Mouse (Mus musculus): Measurements from ENCODE around the gene Ocln.
"Not testable (repeated sequence)": the region's sequence is repeated elsewhere in the genome, so short reads cannot be mapped to it uniquely, and the experiment has no call there.

The Ocln gene

GRCm38 (mm10) chr13:100543011-100543767 is 9.3 kb downstream of the Ocln start:
- no peak for DNase-seq

GRCm38 (mm10) chr13:100536149-100536548 is 16.4 kb downstream of the Ocln start:
- DNase-seq = no peak

- DNase-seq = no peak
Measured at GRCm38 (mm10) chr13:100532788-100533365, 19.6 kb downstream of the Ocln start.

GRCm38 (mm10) chr13:100526649-100527038 is 25.9 kb downstream of the Ocln start:
- no peak for DNase-seq

GRCm38 (mm10) chr13:100525935-100526648 is 26.4 kb downstream of the Ocln start:
- no peak for DNase-seq

GRCm38 (mm10) chr13:100524896-100525295 is 27.6 kb downstream of the Ocln start:
- DNase-seq = no peak

- no peak for DNase-seq
Measured at GRCm38 (mm10) chr13:100523698-100524097, 28.8 kb downstream of the Ocln start.

GRCm38 (mm10) chr13:100521724-100522591 is 30.6 kb downstream of the Ocln start:
- no peak for DNase-seq

- DNase-seq = no peak
Measured at GRCm38 (mm10) chr13:100519162-100519561, 33.4 kb downstream of the Ocln start.

- DNase-seq = no peak
Measured at GRCm38 (mm10) chr13:100518191-100518590, 34.3 kb downstream of the Ocln start.

- no peak for DNase-seq
Measured at GRCm38 (mm10) chr13:100517652-100518153, 34.8 kb downstream of the Ocln start.

GRCm38 (mm10) chr13:100516213-100517105 is 36.1 kb downstream of the Ocln start:
- DNase-seq = no peak

- DNase-seq = no peak
Measured at GRCm38 (mm10) chr13:100512792-100513191, 39.7 kb downstream of the Ocln start.

- DNase-seq = no peak
Measured at GRCm38 (mm10) chr13:100511860-100512364, 40.6 kb downstream of the Ocln start.

- no peak for DNase-seq
Measured at GRCm38 (mm10) chr13:100511146-100511859, 41.2 kb downstream of the Ocln start.

GRCm38 (mm10) chr13:100499625-100500024 is 52.9 kb downstream of the Ocln start:
- not testable (repeated sequence) for DNase-seq

GRCm38 (mm10) chr13:100495337-100495736 is 57.2 kb downstream of the Ocln start:
- no peak for DNase-seq

- DNase-seq = not testable (repeated sequence)
Measured at GRCm38 (mm10) chr13:100494370-100494769, 58.1 kb downstream of the Ocln start.

- DNase-seq = no peak
Measured at GRCm38 (mm10) chr13:100493313-100493712, 59.2 kb downstream of the Ocln start.

- peak; percentile 69 to 85 for DNase-seq
Measured at GRCm38 (mm10) chr13:100492061-100492787, 60.3 kb downstream of the Ocln start, which contains the start of gene Gtf2h2. Gtf2h2 (minus strand) TSS chr13:100492579.

All from spleen, adult 18-20 months (tissue).